Mouse (Mus musculus): ENCODE measurements around the gene Higd1b.
A peak's percentile ranks its signal among the peaks of the same experiment; 100 is the strongest.

The Higd1b gene

DNA sequence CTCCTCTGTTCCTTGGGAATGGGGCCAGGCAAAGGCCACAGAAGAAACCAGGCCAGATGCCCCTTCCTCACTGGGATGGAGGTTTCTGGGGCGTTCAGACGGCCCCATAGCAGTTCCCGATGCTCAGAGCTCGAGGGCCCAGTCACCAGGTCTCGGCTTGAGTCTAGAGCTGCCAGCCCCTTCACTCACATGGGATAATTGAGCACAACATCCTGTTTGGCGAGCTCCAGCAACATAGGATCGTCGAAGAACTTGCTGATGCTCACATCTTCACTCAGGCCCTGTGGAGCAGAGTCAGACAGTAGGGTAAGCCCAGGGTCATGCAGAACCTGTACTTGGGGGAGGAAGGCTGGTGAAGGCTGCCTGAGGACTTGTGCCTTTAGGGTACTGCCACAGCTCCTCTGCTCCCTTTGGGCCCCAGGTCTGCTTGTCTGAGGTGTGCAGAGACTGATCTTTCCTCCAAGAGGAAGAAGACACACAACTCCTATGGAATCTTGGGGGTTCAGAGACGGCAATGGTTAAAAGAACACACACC lies 3.0 kb downstream of the Higd1b start:
- DNase-seq = no peak

DNA sequence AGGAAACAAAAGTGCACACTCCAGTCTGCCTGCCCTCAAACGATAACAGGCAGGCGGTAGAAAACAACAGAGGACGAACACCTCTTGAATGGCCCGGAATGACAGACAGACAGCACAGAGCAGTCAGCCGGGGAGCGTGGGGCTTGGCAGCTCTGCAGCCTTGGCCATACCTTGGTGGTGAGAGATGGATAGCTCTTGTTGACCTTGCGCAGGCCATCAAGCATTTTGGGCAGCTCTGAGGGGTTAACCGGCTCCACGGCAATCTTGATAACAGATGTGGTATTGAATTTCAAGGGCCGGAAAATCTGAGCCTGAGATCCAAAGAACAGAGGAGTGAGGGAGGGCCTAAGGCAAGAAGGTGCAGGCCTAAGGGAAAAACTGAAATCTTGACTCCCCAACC lies 10.3 kb downstream of the Higd1b start:
- no peak for DNase-seq

DNA sequence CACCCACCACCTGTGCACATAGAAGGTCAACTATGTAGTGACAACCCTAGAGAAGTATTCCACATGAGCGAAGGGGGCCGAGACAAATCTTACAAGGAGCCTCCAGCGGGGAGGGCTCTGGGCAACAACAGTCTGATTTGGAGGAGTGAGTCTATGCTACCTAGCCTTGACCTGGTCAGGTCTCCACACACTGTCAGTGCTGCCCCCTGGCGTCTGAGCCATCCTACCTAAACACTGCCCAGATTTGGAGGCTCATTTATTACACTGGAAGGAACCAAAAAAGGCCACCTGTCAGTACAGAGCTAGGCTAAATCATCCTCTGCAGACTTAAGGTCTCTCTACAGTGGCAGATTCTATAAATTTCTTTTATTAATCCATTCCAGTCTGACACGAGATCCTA lies 16.2 kb downstream of the Higd1b start:
- peak; percentile 38 for DNase-seq

DNA sequence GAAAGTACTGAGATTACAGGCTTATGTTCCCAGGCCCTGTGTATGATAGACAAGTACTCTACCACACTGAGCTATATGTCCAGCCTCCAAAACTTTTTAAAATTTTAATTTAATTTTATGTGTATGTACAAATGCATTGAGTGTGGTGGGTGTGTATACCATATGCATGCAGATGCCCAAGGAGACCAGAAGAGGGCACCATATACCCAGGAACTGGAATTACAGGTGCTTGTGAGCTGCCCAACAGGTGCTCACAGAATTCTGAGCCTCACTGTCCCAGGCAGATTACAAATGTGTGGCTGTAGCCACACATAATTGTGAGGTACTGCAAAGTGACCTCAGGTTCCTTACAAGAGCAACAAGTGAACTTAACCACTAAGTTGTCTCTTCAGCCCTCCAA lies 18.1 kb downstream of the Higd1b start:
- DNase-seq = no peak

DNA sequence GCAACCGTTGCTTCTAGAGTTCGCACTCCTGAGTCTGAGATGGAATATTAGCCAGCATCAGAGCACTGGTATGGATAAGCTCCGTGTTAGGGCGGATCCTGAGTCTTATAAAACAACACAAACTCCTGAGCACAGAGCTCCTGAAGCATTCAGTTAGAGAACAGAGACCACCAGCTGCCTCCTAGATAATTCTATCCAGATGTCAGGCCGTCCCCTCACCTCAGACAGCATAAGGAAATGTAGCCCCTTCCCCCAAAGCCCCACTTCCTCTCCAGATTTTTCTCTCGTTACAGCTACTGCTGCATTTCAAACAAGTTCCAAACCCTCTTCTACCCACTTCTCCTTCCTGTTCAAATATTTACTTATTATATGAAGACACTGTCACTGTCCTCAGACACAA lies 20.3 kb downstream of the Higd1b start:
- DNase-seq = no peak

DNA sequence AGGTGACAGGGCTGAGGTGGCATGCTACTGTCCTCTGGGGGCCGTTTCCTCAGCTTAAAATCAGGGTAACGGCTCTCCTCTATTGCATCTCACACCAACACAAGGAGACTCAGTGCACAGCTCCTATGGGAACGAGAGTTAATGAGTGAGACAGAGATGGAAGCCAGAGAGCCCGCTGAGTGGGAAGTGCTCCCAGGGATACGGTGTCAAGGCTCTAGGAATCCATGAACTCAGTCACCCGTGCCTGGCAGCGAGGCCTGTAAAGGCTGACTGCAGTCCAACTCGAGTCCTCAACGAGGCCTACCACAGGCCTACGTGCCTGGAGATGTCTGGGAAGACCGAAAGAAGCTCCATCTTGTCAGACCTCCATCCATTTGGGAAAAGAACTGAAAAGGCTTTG lies 23.3 kb downstream of the Higd1b start:
- no peak for DNase-seq

DNA sequence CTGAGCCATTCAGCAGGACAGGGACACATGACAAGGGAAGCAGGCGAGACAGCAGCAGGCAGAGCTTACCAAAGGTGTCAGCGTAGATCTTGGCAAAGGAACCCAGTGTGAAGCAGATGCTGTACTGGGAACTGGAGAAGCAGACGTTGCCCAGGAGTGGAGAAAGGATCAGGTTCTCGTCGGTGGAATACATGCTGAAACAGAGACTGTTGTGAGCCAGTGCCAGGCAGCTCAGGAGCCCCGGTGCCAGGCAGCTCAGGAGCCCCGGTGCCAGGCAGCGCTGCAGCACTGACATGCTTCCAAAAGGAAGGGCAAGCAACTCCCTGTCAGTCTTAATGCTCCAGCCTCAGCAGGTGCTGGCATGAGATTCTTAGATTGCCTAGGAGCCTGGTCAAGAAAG lies 24.3 kb downstream of the Higd1b start:
- no peak for DNase-seq

DNA sequence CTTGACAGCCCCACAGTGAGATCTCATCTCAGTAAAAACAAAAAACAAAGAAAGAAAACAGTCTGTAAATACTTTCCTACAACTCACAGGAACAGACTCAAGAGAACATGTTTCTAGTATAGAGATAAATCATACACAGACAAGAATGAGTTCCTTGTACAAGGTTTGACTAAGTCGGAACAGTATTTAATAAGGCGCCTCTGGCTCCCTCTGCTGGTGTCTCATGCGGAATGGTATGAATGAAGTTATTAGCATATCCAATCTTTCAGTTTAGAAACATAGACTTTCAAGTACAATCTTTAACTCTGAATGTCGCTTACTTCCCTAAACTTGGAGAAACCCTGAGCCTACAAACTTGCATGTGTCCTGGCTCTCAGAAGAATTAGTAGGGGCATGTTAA lies 28.6 kb downstream of the Higd1b start:
- peak; percentile 28 for DNase-seq

DNA sequence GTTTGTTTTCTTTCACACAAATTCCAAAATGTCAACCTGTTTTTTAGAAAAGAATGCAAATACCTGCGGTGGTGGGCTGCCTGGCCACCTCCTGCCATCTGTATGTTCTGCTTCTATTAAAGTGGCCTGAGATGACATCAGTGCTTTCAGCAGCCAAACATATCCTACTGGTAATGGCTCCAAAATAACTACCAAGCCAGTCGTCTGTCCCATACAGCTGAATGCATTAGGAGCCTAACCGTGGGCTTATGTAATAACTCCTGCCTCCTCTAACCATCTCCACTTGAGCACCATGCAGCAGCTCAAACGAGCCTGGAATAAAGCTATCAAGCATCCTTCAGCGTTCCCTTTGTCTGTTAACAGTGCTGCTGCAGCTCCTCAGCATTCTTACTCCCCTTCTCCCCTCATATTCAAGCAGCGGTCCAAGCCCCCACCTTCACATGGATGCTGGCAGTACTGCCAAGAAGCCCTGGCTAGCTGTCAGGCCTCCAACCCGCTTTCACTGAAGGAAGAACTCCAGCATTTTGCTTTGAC lies 39.2 kb downstream of the Higd1b start:
- DNase-seq = no peak

DNA sequence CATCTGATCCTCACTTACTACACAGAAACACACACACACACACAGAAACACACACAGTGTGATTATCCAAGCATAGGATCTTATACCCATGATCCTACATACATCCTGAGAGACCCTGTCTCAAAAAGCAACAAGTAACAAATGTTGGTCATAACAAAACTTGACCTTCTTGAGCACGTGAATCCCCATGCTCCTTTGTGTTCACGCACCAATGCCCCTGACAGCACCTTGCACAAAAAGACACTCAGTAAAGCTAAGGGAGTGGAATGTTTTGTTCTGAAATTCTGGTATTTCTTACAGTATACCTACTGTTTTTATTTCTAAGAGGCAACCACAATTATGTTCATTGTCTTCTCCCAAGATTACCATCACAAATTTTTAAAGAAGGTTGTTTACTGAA lies 43.9 kb downstream of the Higd1b start:
- DNase-seq = no peak

DNA sequence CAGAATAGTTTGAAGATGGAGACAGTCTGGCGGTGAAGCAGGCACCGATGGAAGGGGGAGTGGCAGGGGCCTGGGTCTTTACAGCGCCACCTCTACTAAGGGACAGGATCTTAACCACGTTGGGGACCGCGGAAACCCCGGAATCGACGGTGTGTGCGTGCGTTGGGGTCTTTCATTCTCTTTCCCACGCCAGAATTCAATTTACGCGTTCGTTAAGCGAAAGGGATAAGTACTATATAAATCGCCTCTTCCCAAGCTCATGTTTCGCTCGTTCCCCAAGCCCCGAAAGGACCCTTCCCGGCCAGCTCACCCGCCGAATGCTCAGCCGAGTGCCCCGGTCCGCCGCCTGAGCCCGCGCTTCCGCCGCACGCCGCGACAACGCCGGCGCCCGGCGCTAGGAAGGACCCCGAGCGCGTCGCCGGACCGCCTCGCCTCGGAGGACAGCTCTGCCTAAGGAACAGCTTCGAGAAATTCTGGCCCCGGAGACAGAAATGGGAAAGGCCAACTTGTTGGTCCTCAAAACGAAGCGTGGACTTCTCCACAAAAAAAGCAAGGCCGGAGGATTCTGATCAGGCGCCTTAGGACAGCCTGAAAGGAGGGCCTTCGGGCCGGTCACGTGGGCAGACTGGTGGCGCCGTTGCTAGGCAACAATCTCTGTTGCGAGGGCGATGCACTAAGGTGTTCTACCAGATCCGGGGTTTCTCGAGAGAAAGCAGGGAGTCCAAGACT lies 45.1 kb downstream of the Higd1b start, which contains the start of the genes Eftud2 and Ccdc103:
Eftud2 (minus strand) TSS at position 401 of the 729 bp plus-strand sequence.
Ccdc103 (plus strand) TSS at position 620 of the 729 bp plus-strand sequence.
- peak; percentile 91 for DNase-seq

DNA sequence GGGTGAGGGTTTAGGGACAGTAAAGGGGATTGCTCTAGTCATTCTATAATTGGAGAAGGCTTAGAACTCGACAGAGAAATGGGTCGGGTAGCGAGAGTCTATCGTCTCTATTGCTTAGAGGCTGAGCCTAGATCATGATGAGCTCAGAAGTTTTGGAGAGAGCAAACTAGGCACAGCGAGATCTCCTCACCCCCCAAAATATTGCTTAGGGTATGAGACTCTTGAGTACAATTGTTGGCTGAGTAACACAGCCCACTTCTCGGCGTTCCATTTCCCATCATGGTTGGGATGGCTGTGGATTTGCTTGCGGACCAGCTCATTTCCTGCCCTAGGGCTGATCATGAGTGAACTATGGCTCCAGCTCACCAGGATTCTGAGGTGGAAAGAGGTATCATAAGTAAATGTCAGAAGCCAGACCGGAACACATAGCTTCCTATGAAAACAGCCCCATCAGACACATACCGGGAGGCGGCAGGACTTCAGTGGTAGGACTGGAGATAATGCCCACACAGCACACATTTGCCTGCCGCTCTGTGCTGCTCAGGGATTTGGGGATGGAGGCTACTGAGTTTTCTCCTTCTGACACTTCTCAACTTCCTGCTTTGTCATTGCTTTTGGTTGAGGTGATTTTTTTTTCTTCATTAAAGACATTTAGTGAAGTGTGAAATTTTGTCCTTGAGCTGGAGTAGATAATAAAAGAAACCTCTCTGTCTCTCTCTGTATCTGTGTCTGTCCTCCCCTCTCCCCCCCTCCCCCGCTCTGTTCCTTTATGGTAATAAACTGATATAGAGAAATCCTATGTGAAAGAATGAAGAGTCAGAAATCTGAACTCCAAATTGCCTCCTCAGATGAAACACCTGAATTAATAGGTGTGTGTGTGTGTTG lies 45.9 kb downstream of the Higd1b start:
- peak; percentile 5 for DNase-seq

DNA sequence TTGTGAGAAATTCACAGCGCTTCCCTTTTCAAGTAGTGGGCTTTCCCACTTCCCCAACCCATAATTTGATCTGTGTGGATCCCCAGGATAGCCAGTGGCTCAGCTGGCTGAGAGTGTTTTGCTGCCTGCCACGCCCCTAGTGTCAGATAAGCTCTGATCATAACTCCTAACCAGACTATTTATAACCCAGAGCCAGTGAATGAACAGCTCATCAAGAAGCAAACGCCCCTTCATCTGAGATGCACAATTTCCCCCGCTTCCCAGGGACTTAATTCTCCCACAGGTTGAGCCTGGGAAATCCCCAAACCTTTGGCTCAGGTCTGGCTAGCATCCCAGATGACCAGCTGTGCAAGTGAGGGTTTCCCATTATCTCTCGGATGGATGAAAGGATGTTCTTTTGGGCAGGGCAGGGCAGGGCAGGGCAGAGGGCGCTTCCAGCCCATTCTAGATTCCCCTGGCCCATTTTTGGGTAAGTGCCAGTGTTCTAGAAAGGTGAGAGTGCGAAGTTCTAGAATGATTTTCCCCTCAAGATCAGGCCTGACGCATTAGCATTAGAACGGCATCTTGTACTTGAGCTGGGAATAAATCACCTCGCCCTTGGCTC lies 49.1 kb downstream of the Higd1b start, which contains the start of gene Fam187a:
Fam187a (plus strand) TSS at position 554 of the 604 bp plus-strand sequence.
- DNase-seq = no peak

DNA sequence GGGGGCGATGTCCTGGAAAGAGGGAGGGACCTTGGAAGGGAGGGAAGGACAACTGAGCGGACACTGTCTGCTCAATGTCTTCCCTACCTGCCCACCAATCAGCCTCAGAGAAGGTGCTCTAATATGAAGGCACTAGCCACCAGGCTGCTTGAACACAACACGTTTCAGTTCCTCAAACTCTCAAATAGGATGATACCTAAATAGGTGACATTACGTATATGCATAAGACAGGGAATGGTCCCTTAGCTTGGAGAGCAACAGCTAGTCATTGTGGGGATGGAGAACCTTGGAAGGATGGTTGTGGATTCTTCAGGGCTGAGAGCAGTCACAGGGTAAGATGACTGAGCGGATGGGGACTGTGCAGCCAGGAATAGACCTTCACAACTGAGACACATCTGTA lies 51.8 kb downstream of the Higd1b start:
- DNase-seq = no peak
